ENCODE assay signal across 8 mouse cellular contexts in genomic region chr2:19909900-19910780, GRCm38 (mm10). TPM values are rescaled to one million over a fixed set of nuclear protein-coding genes. Genes with fewer than 3 reads are reported as not detected.
DNase-seq lines count a peak whose midpoint lies in the region; ATAC-seq and TF ChIP-seq lines count a peak whose summit lies in the region.

No protein-coding gene starts in this region.

- peak overlapping the region; percentile 11; the same call in 1 of the 2 replicates for H3K9ac ChIP-seq in kidney, embryonic 15.5 days
- H3K9ac ChIP-seq in hindbrain, embryonic 11.5 days (ENCODE audit: low read depth, low read length) = peak overlapping the region; percentile 37; the same call in 1 of the 2 replicates
- H3K9ac ChIP-seq in limb, embryonic 14.5 days (ENCODE audit: low read depth, low read length, severe bottlenecking) = 0 out of 2 replicates have a peak overlapping the region, but pooled peaks have one; percentile 31
- 0 out of 2 replicates have a peak overlapping the region, but pooled peaks have one; percentile 3 for H3K9ac ChIP-seq in stomach, embryonic 14.5 days (replicated peaks; ENCODE audit: low read depth, low read length)

- no peaks in the 10 kb centered on the region for H3K9me3 ChIP-seq in kidney, embryonic 15.5 days (replicated peaks)
- no peaks in the 10 kb centered on the region for H3K9me3 ChIP-seq in hindbrain, embryonic 11.5 days (ENCODE audit: control insufficient read depth, low read length)
- H3K9me3 ChIP-seq in limb, embryonic 14.5 days (ENCODE audit: control insufficient read depth, low read length) = no peaks in the 10 kb centered on the region
- no peaks in the 10 kb centered on the region for H3K9me3 ChIP-seq in stomach, embryonic 14.5 days (ENCODE audit: control insufficient read depth, low read depth, low read length)

- no peak overlapping the region for H3K27ac ChIP-seq in kidney, embryonic 15.5 days
- H3K27ac ChIP-seq in hindbrain, embryonic 11.5 days (ENCODE audit: low read depth, low read length) = no peak overlapping the region
- H3K27ac ChIP-seq in limb, embryonic 14.5 days (replicated peaks; ENCODE audit: low read depth, low read length) = no peak overlapping the region
- H3K27ac ChIP-seq in stomach, embryonic 14.5 days (ENCODE audit: low read length) = no peak overlapping the region

- no peak for TF ChIP-seq POLR2A in limb, embryonic 14.5 days (IDR thresholded peaks at IDR 0.05; ENCODE audit: borderline replicate concordance, extremely low read depth, insufficient read depth, insufficient read length)

- no peak for DNase-seq in kidney, postnatal 25 days
- DNase-seq in brain, embryonic 18.5 days (ENCODE audit: low read depth, low spot score) = peak; percentile 3
- no peak for DNase-seq in hindbrain, embryonic 11.5 days (ENCODE audit: low spot score)
- DNase-seq in limb, embryonic 14.5 days (ENCODE audit: low spot score) = no peak
- no peak for DNase-seq in urinary bladder, postnatal 10 days (ENCODE audit: low spot score)
- DNase-seq in adrenal gland, postnatal 25 days = no peak

- H3K4me3 ChIP-seq in kidney, embryonic 15.5 days (replicated peaks) = peak overlapping the region; percentile 54
- peak overlapping the region; percentile 56 for H3K4me3 ChIP-seq in hindbrain, embryonic 11.5 days (ENCODE audit: low read depth, low read length)
- H3K4me3 ChIP-seq in limb, embryonic 14.5 days (replicated peaks; ENCODE audit: low read length) = peak overlapping the region; percentile 51
- H3K4me3 ChIP-seq in stomach, embryonic 14.5 days (ENCODE audit: low read depth, low read length) = peak overlapping the region; percentile 41

- peak overlapping the region; percentile 85 for H3K4me2 ChIP-seq in kidney, embryonic 15.5 days
- peak overlapping the region; percentile 97 for H3K4me2 ChIP-seq in hindbrain, embryonic 11.5 days (replicated peaks; ENCODE audit: low read depth, low read length)
- H3K4me2 ChIP-seq in limb, embryonic 14.5 days (replicated peaks; ENCODE audit: low read depth, low read length, severe bottlenecking) = peak overlapping the region; percentile 94
- peak overlapping the region; percentile 90 for H3K4me2 ChIP-seq in stomach, embryonic 14.5 days (replicated peaks; ENCODE audit: low read depth, low read length)

- peak; percentile 77 for ATAC-seq in kidney, embryonic 15.5 days (replicated peaks; ENCODE audit: low FRiP score)
- ATAC-seq in hindbrain, embryonic 11.5 days (ENCODE audit: low FRiP score) = peak; percentile 76
- ATAC-seq in limb, embryonic 14.5 days (ENCODE audit: low FRiP score, low read depth) = peak; percentile 48; the same call in 1 of the 2 replicates
- peak; percentile 62; the same call in 1 of the 2 replicates for ATAC-seq in stomach, embryonic 14.5 days (ENCODE audit: insufficient number of reproducible peaks, insufficient read depth, low FRiP score, low read depth)

- H3K4me1 ChIP-seq in kidney, embryonic 15.5 days = peaks cover 17% of the 10 kb centered on the region
- no peaks in the 10 kb centered on the region; the same call in 1 of the 2 replicates for H3K4me1 ChIP-seq in hindbrain, embryonic 11.5 days (replicated peaks; ENCODE audit: control insufficient read depth, insufficient read depth, low read length)
- 0 out of 2 replicates have a peak, but pooled peaks cover 5% of the 10 kb centered on the region for H3K4me1 ChIP-seq in limb, embryonic 14.5 days (ENCODE audit: control insufficient read depth, insufficient read depth, low read length)
- H3K4me1 ChIP-seq in stomach, embryonic 14.5 days (ENCODE audit: control insufficient read depth, insufficient read depth, low read length) = no peaks in the 10 kb centered on the region

- under 1% methylated on average over 29 of the region's 31 CpGs for WGBS in kidney, embryonic 15.5 days
- under 1% methylated on average over 29 of the region's 31 CpGs for WGBS in hindbrain, embryonic 11.5 days
- WGBS in limb, embryonic 14.5 days = 1% methylated on average over 30 of the region's 31 CpGs
- under 1% methylated on average over 30 of the region's 31 CpGs for WGBS in stomach, embryonic 14.5 days

- peaks cover 51% of the 10 kb centered on the region for H3K27me3 ChIP-seq in kidney, embryonic 15.5 days
- H3K27me3 ChIP-seq in hindbrain, embryonic 11.5 days (ENCODE audit: control insufficient read depth, insufficient read depth, low read length) = peaks cover 14% of the 10 kb centered on the region
- H3K27me3 ChIP-seq in limb, embryonic 14.5 days (ENCODE audit: control insufficient read depth, insufficient read depth, low read length) = peaks cover 27% of the 10 kb centered on the region; the same call in 1 of the 2 replicates
- H3K27me3 ChIP-seq in stomach, embryonic 14.5 days (ENCODE audit: control insufficient read depth, insufficient read depth, low read length) = peaks cover 4% of the 10 kb centered on the region

- H3K36me3 ChIP-seq in kidney, embryonic 15.5 days = no peaks in the 10 kb centered on the region
- H3K36me3 ChIP-seq in hindbrain, embryonic 11.5 days (ENCODE audit: control insufficient read depth, insufficient read depth, low read length) = no peaks in the 10 kb centered on the region
- no peaks in the 10 kb centered on the region for H3K36me3 ChIP-seq in limb, embryonic 14.5 days (ENCODE audit: control insufficient read depth, insufficient read depth, low read length)
- no peaks in the 10 kb centered on the region for H3K36me3 ChIP-seq in stomach, embryonic 14.5 days (ENCODE audit: control insufficient read depth, insufficient read depth, low read length)

RNA-seq across cellular contexts. Expression of gene Etl4, which starts 0.6 kb away (rescaled TPM):
- polyA plus RNA-seq in kidney, embryonic 15.5 days (2015; fragmentation: Nextera tagmentation; extraction: Ambion mirVana) = 61.4 and 63.2 TPM in 2 replicates
- 14.9 and 26.2 TPM in 2 replicates for polyA plus RNA-seq in hindbrain, embryonic 11.5 days (2014; fragmentation: Nextera tagmentation; extraction: Ambion mirVana)
- 44.9 and 49.5 TPM in 2 replicates for polyA plus RNA-seq in limb, embryonic 14.5 days (2012; rRNA removed)
- 38.3 and 43.2 TPM in 2 replicates for polyA plus RNA-seq in limb, embryonic 14.5 days (2014; fragmentation: Nextera tagmentation; extraction: Ambion mirVana)
- 59.6 and 76.7 TPM in 2 replicates for polyA plus RNA-seq in stomach, embryonic 14.5 days (2014; fragmentation: Nextera tagmentation; extraction: Ambion mirVana)
- 25.3 and 28.4 TPM in 2 replicates for total RNA-seq in adrenal gland, postnatal 25 days (2021)
